Mouse (Mus musculus) cerebellum, adult 2 months (tissue): ENCODE measurements at regions not wholly inside any gene's neighbourhood (a gene's known extent, or its start where the extent isn't known, plus 50 kb on each side); places are given as distances from the start of the nearest gene placed in this dataset.
"Not testable (repeated sequence)": the region's sequence is repeated elsewhere in the genome, so short reads cannot be mapped to it uniquely, and the experiment has no call there.

Experiments
- DNase-seq, 2 experiments: peaks; one replicate each; pipeline ENCODE4 v3.0.0; 2021
- H3K27ac ChIP-seq: fragments of 200-500 bp; 2 replicates; pipeline ENCODE4 v1.5.1; 2012; ENCODE audit warnings: low read length, control low read depth, inconsistent platforms; ENCODE audit not compliant: insufficient read depth
- H3K27me3 ChIP-seq: fragments of 200-500 bp; 2 replicates; pipeline ENCODE4 v1.6.1; 2012; ENCODE audit warnings: inconsistent platforms, mild to moderate bottlenecking, low read length, moderate library complexity; ENCODE audit not compliant: control insufficient read depth, insufficient read depth
- H3K4me1 ChIP-seq: fragments of 200-500 bp; 2 replicates; pipeline ENCODE4 v1.6.1; 2011; ENCODE audit warnings: low read length; ENCODE audit not compliant: control insufficient read depth, insufficient read depth
- H3K4me3 ChIP-seq: fragments of 200-500 bp; replicated peaks from 2 replicates; pipeline ENCODE3; 2011; ENCODE audit warnings: mild to moderate bottlenecking, low read depth, low read length, control low read depth; ENCODE audit not compliant: insufficient read depth
- CTCF ChIP-seq: fragments of 200-500 bp; IDR thresholded peaks from 2 replicates; pipeline ENCODE4 v1.5.1; 2011; ENCODE audit warnings: low read depth, mild to moderate bottlenecking, control low read depth, low read length, moderate library complexity, borderline replicate concordance; ENCODE audit not compliant: insufficient read depth
- POLR2A ChIP-seq: fragments of 200-500 bp; IDR thresholded peaks from 2 replicates; pipeline ENCODE4 v1.6.1; 2011; ENCODE audit warnings: low read length, control low read depth, borderline replicate concordance; ENCODE audit not compliant: insufficient read depth
- WGBS: fragments of 180-500 bp; shearing (Covaris S2); methylation state at CpG from one replicate; pipeline ENCODE4 v1.1.7; 2018; 5-methylcytosine and 5-hydroxymethylcytosine counted together

DNA sequence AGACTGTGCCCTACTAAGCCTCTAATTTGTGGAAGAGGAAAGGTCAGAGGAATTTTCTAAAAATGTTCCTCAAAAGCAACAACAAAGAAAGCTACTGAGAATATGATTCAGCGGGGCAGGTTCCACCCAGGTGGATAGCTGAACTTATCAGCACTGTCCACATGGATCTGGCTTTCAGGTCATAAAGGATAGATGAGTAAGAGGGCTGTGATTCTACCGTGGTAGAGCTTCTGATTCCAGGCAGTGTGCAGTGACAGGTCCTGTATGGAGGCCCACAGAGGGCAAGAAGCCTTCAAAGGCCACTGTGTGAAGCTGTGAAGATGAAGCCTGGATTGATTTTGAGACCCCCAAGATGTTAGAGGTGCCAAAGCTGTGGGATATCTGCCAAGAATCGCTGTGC is 51.8 kb downstream of the Teddm3 start:
- not testable (repeated sequence) for H3K27ac ChIP-seq, H3K27me3 ChIP-seq, H3K4me3 ChIP-seq, DNase-seq, H3K4me1 ChIP-seq
- 49% methylated on average over 3 of the region's 3 CpGs for WGBS

- not testable (repeated sequence) for DNase-seq, H3K4me1 ChIP-seq, H3K4me3 ChIP-seq, H3K27me3 ChIP-seq, H3K27ac ChIP-seq
- WGBS = 79% methylated on average over 2 of the region's 2 CpGs
These were observed 53.7 kb downstream of the Teddm3 start for GRCm38 (mm10) chr16:21100126-21100525.

- 64% methylated on average over 5 of the region's 5 CpGs for WGBS
- no peak overlapping the region for H3K4me3 ChIP-seq
- H3K27me3 ChIP-seq = no peaks in the 10 kb centered on the region
- H3K27ac ChIP-seq = no peak overlapping the region
- H3K4me1 ChIP-seq = no peaks in the 10 kb centered on the region
- TF ChIP-seq CTCF (no peak), POLR2A (no peak)
- DNase-seq = no peak
These were observed 79.0 kb downstream of the Teddm3 start for GRCm38 (mm10) chr16:21074779-21075148.

DNA sequence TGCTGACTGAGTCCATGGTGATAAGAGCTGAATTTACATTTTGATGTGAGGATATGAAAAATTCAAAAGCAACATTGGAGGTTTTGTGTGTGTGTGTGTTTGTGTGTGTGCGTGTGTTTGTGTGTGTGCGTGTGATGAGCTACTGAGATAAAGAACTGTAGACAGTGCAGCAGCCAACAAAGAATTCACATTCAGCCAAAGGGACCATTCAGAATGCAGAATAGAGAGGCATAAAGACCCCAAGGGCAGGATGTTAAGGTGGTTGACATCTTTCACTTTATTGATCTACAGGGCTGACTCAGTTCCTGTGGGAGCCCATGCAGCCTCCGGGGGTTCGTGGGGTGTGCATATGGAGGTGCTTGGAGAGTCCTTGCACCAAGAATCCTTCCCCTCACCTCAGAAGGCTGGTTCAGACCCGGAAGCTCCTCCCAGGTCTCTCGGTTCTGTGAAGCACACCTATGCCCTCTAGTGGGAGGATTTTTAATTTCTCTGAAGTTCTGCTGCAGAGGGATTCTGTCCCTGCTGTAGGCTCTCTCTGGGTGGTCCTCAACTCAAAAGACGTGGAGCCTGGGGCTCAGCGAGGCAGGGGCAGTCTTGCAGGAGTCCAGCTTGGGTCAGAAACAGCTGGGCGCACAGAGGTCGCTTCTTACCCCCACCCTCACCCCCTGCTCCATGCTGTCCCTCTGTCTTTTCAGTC is 79.6 kb downstream of the Teddm3 start:
- H3K4me1 ChIP-seq, H3K4me3 ChIP-seq, H3K27me3 ChIP-seq, H3K27ac ChIP-seq: not testable (repeated sequence)
- peak in 1 of 2 experiments; percentile 7 for DNase-seq
- 28% methylated on average over 8 of the region's 10 CpGs for WGBS
- peak; percentile 24; the same call in 1 of the 2 replicates for TF ChIP-seq CTCF

GRCm38 (mm10) chr16:21060211-21060610 is 93.6 kb downstream of the Teddm3 start:
- TF ChIP-seq POLR2A = no peak
- TF ChIP-seq CTCF = no peak

DNA sequence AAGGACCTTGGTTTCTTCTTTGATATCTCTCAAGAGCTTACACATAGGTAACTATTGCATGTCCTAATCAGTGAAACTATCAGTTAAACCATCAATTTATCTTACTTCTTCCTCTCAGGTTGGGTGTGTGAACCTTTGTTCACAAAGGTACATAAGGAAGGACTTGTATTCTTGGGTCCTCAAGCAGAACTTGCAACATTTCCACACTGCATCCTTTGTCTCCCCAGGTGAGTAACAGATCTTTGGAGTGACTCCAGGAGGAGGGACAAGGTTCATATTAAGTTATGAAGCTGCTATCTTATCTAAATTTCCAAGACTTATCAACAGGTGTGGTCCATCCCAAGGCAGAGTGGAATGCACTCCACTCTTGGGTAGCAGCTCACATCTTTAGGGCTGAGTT is 99.0 kb downstream of the Teddm3 start:
- Histone ChIP-seq H3K4me3 (no peak overlapping the region), H3K27me3 (no peaks in the 10 kb centered on the region), H3K27ac (no peak overlapping the region), H3K4me1 (no peaks in the 10 kb centered on the region)
- DNase-seq = no peak
- TF ChIP-seq POLR2A = no peak
- TF ChIP-seq CTCF = no peak

More at GRCm38 (mm10) chr16:21060211-21060610, 93.6 kb downstream of the Teddm3 start:
- Histone ChIP-seq H3K4me1 (no peaks in the 10 kb centered on the region), H3K27ac (no peak overlapping the region), H3K4me3 (no peak overlapping the region), H3K27me3 (no peaks in the 10 kb centered on the region)
- 69% methylated on average over 2 of the region's 2 CpGs for WGBS
- no peak for DNase-seq

- H3K4me1 ChIP-seq, H3K27me3 ChIP-seq, DNase-seq, H3K4me3 ChIP-seq, H3K27ac ChIP-seq: not testable (repeated sequence)
- WGBS = 86% methylated on average over 1 of the region's 1 CpGs
These were observed 131.7 kb downstream of the Teddm3 start for GRCm38 (mm10) chr16:21022087-21022486.

GRCm38 (mm10) chr16:21004871-21005270 is 148.9 kb downstream of the Teddm3 start:
- TF ChIP-seq POLR2A = no peak
- TF ChIP-seq CTCF = no peak
- no peak overlapping the region for H3K4me3 ChIP-seq
- no peak overlapping the region for H3K27ac ChIP-seq
- no peaks in the 10 kb centered on the region for H3K27me3 ChIP-seq
- no peak for DNase-seq
- no peaks in the 10 kb centered on the region for H3K4me1 ChIP-seq

DNA sequence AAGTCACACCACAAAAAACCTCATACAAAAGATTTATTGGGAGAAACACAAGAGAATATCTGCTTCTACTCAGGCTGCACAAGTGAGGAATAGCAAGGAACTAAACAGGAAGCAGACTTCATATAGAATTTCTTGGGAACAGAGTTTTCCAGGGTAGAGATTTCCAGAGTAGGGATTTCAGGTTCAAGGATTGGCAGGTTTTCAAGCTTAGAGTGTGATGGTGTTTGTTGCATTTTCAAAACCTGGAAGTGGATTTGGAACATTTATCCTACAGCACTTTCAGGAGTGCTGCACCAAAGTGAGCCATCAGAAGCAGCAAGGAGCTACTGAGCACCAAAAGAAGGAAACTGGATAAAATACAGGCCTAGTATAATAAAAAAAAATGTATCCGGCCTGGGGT is 152.7 kb downstream of the Teddm3 start:
- H3K27ac ChIP-seq = no peak overlapping the region
- H3K27me3 ChIP-seq = no peaks in the 10 kb centered on the region
- no peak for DNase-seq
- TF ChIP-seq POLR2A (no peak), CTCF (no peak)
- H3K4me3 ChIP-seq = no peak overlapping the region
- H3K4me1 ChIP-seq = no peaks in the 10 kb centered on the region
- 90% methylated on average over 1 of the region's 1 CpGs for WGBS
